Mouse (Mus musculus) lung, postnatal 14 days (tissue): ENCODE measurements at regions not wholly inside any gene's neighbourhood (a gene's known extent, or its start where the extent isn't known, plus 50 kb on each side); places are given as distances from the start of the nearest gene placed in this dataset.
A peak's percentile ranks its signal among the peaks of the same experiment; 100 is the strongest.
"Not testable (repeated sequence)": the region's sequence is repeated elsewhere in the genome, so short reads cannot be mapped to it uniquely, and the experiment has no call there.

Experiments used
- DNase-seq: peaks from one replicate; pipeline ENCODE4 v3.0.0; 2021

- no peak for DNase-seq
Observed at GRCm38 (mm10) chr6:109125447-109125846, 297.0 kb downstream of the Edem1 start.

- DNase-seq, result no peak
Observed at GRCm38 (mm10) chr6:109127203-109127602, 298.8 kb downstream of the Edem1 start.

- DNase-seq, result no peak
Observed at GRCm38 (mm10) chr6:109146111-109146510, 317.7 kb downstream of the Edem1 start.

DNA sequence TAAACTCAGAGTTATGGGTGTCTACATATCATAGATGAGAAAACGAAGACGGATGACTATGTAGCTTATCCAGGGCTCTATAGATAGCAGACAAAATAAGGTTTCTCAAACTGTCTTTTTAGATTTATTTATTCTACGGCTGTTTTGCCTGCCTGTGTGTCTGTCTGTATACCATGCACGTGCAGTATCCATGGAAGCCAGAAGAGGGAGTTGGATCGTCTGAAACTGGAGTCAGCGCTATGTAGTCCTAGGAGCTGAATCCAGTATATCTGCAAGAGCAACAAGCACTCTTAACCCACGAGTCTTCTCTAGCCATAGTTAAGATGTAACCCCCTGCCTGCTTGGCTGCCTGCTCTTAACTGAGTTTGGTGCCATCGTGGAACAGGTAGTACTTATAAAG, 320.6 kb downstream of the Edem1 start:
- no peak for DNase-seq

- DNase-seq, result peak; percentile 78
Observed at GRCm38 (mm10) chr6:109150023-109150911, 321.8 kb downstream of the Edem1 start.

GRCm38 (mm10) chr6:109150912-109151256, 322.4 kb downstream of the Edem1 start:
- DNase-seq, result no peak

DNA sequence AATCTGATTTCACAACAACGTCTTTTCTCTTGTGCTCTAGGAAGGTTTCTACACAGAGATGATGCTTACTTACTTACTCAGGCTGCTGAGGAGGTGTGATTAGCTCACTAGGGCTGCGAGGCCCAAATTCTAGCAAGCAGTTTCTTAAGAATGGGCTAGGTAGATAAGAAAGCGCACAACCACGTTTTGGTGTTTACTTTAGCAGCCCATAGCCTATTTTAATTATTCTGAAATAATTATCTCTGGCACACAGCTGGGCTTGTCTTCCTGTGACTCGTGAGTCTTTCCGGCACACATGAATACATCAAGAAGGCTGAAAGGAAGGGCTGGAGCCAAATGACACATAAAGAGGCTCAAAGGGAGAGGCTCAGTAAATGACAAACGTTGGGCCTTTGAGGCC, 325.2 kb downstream of the Edem1 start:
- DNase-seq, result no peak

DNA sequence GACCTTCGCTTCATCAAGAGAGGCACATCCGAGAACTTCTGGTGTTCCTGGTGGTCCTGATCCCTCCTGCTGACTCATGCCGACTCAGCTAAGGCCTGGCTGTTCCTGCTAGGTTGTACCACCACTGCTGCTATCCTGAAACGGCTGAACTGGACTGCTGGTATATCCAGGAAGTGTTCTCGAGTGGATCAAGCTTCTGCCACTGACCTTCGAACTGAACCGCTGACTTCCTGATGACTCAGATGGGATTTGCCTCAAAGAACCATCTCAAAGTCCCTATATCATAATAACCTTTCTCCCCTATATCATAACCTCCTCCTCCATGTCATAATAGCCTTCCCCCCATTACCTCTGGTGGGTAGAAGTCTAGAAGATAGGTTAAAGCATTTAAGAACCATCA, 331.1 kb downstream of the Edem1 start:
- DNase-seq, result no peak

DNA sequence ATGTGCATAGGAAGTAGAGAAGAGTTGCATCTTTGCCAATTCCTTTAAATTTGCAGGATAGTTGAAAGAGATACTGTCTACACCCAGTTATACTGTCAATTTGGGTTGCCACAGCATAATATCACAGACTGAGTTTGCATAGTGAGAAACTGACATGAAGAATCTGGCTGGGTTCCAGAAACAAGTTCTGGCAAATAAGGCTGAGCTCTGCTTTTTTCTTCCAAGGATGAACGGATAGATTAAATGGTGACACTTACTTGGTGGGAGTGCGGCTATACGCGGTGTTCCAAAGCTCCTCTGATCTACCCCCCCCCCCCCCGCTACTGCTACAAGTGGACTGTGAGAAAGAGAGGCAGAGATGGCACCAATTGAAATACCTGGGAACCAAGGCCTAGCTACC, 339.0 kb downstream of the Edem1 start:
- no peak for DNase-seq

DNA sequence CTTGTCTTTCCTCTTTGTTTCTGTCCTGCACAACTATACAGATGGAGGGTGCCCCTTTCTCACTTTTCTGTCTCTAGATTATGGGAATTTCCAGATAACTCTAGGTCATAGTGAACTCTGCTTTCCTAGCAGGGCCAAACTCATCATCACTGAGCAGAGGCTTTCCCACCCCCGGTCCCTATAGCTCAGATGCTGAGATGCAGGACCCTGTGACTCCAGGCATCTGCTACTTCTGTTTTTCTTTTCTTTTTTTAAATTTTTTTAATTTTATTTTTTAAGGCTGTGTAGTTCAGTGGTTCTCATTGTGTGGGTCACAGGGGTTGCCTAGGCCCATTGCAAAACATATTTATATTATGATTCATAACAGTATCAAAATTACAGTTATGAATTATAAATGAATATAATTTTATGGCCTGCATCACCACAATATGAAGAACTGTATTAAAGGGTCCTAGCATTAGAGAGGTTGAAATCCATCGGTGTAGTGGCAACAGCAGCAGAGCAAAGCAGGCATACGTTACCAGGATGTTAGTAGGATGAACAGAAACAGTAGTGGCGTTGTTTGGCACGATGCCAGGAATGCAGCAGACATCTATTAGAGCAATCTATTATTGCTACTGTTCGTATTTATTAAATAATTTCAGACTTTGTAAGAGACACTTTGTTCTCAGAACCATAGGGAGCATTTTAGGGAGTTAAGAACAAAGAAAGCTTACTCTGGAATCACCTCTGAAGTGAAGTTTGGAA, 343.8 kb downstream of the Edem1 start:
- no peak for DNase-seq

DNA sequence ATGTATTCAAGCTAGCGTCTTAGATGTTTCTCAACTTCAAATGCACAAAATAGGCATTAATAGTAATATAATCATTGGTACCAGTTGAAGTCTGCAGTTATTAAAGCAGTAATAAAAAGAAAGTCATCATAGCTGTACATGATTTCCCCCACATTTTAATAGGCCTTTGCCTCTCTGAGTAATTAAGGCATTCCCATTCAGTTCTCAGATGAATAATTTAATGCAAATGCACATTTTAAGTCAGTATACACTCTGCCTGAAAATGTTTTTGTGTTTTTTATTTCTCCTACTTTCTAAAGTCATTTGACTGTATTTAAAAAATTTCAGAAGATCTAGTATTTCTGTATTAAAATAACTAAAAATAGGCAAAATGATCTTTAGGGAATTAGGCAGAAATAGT, 344.6 kb downstream of the Edem1 start:
- DNase-seq, result no peak

- DNase-seq, result no peak
Observed at GRCm38 (mm10) chr6:109176876-109177275, 348.4 kb downstream of the Edem1 start.

- no peak for DNase-seq
Observed at GRCm38 (mm10) chr6:109182878-109183277, 354.4 kb downstream of the Edem1 start.

GRCm38 (mm10) chr6:109193061-109193460, 364.6 kb downstream of the Edem1 start:
- not testable (repeated sequence) for DNase-seq

GRCm38 (mm10) chr6:109193603-109194002, 365.2 kb downstream of the Edem1 start:
- DNase-seq, result no peak

DNA sequence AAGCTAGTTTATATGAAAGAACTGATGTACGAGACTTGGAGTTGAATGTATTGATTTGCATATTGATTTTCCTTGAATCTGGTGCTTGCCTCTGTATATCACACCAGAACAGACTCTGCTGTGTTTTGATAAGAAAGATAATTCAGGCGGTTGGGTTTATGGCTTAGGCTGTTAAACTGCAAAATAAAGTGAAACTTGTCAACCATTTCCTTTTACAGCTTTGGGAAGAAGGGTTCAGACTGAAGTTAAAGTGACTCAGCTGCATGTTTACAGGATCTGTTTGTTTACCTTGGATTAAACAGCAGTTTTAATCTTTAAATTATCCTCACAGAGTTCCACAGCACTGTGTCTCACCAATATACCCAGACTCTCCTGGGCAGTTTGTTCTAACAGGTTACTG, 381.3 kb downstream of the Edem1 start:
- DNase-seq, result no peak

DNA sequence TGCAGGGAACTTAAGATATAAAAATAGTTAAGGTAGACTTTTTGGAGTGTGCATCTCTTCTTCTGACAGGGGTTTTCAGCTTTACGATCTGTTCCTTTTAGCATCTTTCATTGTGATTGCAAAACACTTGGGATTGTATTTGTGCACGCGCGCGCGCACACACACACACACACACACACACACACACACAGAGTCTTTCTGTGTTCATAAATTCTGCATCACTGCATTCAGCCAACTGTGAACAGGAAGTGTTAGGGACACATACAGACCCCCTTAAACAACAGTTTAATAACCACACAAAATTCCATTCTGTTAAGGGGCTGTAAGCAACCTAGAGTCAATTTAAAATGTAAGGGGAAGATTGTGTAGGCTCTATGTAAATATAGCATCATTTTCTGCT, 401.9 kb downstream of the Edem1 start:
- DNase-seq, result no peak

GRCm38 (mm10) chr6:109233426-109233825, 405.0 kb downstream of the Edem1 start:
- DNase-seq, result no peak

GRCm38 (mm10) chr6:109245666-109246065, 417.2 kb downstream of the Edem1 start:
- DNase-seq, result no peak

DNA sequence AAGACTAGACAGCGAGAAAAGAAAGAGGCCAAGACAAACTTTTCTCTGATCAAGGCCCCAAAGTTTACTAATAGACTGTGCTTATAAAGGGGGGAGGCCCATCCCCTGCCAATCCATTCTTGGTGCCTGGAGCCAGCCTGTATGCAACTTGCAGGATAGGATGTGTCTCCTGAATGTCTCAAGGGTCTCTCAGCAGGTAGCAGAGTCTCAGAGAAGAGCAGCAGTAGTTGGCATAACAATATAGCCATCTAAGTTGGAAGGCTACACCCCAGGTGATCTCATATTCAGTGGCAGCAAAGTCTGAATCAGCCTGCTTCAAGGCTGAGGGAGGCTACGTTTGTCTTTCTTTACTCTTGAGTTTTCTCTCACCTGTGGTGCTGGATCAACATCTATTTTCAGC, 418.1 kb downstream of the Edem1 start:
- DNase-seq, result not testable (repeated sequence)
